Mouse (Mus musculus): Measurements from ENCODE around the gene 4933403O08Rik. TPM values are rescaled to one million over a fixed set of nuclear protein-coding genes. Genes with fewer than 3 reads are reported as not detected.

The 4933403O08Rik gene
- polyA plus RNA-seq (2015; fragmentation: Nextera tagmentation; extraction: Ambion mirVana) = not detected in 2 replicates

GRCm38 (mm10) chrX:112238749-112239148, at the start of gene 4933403O08Rik:
Gene 4933403O08Rik, plus strand, starts transcription at chrX:112239049.
- H3K36me3 ChIP-seq = no peaks in the 10 kb centered on the region
- no peak within 1 kb of the TSS for H3K4me3 ChIP-seq (replicated peaks)
- no peak within 1 kb of the TSS for H3K4me2 ChIP-seq
- no peak within 1 kb of the TSS for H3K27ac ChIP-seq
- 72% methylated on average over 3 of the region's 3 CpGs for WGBS (ENCODE audit: insufficient replicate concordance)
- H3K4me1 ChIP-seq (replicated peaks) = no peaks in the 10 kb centered on the region
- DNase-seq = no peak
- no peaks in the 10 kb centered on the region for H3K27me3 ChIP-seq
- ATAC-seq (ENCODE audit: low read depth) = no peak
- no peak within 1 kb of the TSS for H3K9ac ChIP-seq
- no peaks in the 10 kb centered on the region for H3K9me3 ChIP-seq (replicated peaks)

DNA sequence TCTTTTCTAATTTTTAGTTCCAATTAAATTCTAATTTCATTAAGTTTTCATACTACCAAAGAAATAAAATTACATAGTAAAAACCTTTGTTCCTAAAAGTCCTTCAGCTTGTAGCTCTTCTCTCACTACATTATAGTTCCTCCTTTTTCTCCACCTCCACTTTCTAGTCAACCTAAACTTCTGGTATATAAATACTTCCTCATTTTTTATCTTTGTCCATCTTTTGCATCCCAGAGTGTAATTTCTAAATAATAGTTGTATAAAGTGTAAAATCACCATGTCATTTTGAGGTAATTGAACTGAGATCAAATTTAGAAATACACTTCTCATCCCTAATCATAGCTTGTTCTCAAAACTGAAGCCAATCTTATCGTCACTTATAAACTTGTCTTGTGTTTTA, 4.1 kb downstream of the 4933403O08Rik start:
- no peak for ATAC-seq (ENCODE audit: low read depth)
- Histone ChIP-seq H3K4me2 (no peak overlapping the region), H3K4me3 (replicated peaks) (no peak overlapping the region), H3K9me3 (replicated peaks) (no peaks in the 10 kb centered on the region), H3K27ac (no peak overlapping the region), H3K4me1 (replicated peaks) (no peaks in the 10 kb centered on the region), H3K36me3 (no peaks in the 10 kb centered on the region), H3K9ac (no peak overlapping the region), H3K27me3 (no peaks in the 10 kb centered on the region)
- 70% methylated on average over 1 of the region's 1 CpGs for WGBS (ENCODE audit: insufficient replicate concordance)
- no peak for DNase-seq

DNA sequence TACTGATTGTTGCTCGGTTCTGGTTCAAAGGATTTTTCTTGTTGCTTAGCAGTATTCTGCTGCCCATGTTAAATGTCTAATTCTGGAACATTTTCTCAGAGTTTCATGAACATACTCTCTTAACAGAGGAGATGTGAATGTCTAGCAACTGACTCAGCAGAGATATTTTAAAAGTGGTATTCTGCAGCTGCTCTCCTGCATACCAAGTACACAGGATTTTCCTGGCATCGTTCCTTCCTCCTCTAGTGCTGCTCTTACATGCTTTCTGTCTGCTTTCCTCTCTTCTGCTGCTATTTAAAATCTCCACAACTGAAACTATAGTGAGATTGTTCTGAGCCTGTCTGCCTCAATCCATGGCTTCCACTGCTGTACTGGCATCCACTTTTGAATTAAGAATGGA, 16.7 kb downstream of the 4933403O08Rik start:
- no peaks in the 10 kb centered on the region for H3K9me3 ChIP-seq (replicated peaks)
- DNase-seq = no peak
- H3K9ac ChIP-seq = no peak overlapping the region
- no peak overlapping the region for H3K4me3 ChIP-seq (replicated peaks)
- H3K4me1 ChIP-seq (replicated peaks) = no peaks in the 10 kb centered on the region
- no peaks in the 10 kb centered on the region for H3K27me3 ChIP-seq
- WGBS (ENCODE audit: insufficient replicate concordance) = 54% methylated on average over 2 of the region's 2 CpGs
- ATAC-seq (ENCODE audit: low read depth) = no peak
- no peaks in the 10 kb centered on the region for H3K36me3 ChIP-seq
- no peak overlapping the region for H3K27ac ChIP-seq
- no peak overlapping the region for H3K4me2 ChIP-seq

DNA sequence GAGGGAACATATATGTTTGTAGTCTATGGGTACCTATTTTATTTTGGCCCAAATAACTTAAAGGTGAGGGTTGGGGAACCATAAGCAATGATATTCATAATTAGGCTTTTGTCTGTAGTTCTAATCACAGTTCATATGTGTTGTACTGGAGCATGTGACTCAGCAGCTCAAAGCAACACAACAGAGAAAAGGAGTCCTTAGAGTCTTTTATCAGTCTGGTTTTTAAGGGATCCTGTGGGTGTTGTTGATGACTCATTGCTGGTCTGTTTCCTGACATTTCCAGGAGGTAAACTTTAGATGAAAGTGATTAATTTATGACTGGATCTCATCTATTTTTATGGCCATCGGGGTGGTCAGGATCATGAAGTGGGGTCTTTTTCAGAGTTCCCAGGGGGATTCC, 34.7 kb downstream of the 4933403O08Rik start:
- H3K27ac ChIP-seq = no peak overlapping the region
- H3K9me3 ChIP-seq (replicated peaks) = no peaks in the 10 kb centered on the region
- H3K4me2 ChIP-seq = no peak overlapping the region
- no peak for ATAC-seq (ENCODE audit: low read depth)
- no peak overlapping the region for H3K9ac ChIP-seq
- 38% methylated on average over 1 of the region's 1 CpGs for WGBS (ENCODE audit: insufficient replicate concordance)
- no peaks in the 10 kb centered on the region for H3K36me3 ChIP-seq
- H3K27me3 ChIP-seq = no peaks in the 10 kb centered on the region
- H3K4me1 ChIP-seq (replicated peaks) = no peaks in the 10 kb centered on the region
- no peak for DNase-seq
- H3K4me3 ChIP-seq (replicated peaks) = no peak overlapping the region

Other genes starting within 250 kb of the 4933403O08Rik start
- 0.43 and 0.44 TPM in 2 replicates for gene Tex16, start 228.0 kb upstream of the 4933403O08Rik start, polyA plus RNA-seq (2015; fragmentation: Nextera tagmentation; extraction: Ambion mirVana)
- 25.6 and 27.3 TPM in 2 replicates for gene Apool, start 72.3 kb downstream of the 4933403O08Rik start, polyA plus RNA-seq (2015; fragmentation: Nextera tagmentation; extraction: Ambion mirVana)
- gene Satl1, start 167.7 kb downstream of the 4933403O08Rik start, polyA plus RNA-seq (2015; fragmentation: Nextera tagmentation; extraction: Ambion mirVana) = not detected in 2 replicates